In the genomic region with DNA sequence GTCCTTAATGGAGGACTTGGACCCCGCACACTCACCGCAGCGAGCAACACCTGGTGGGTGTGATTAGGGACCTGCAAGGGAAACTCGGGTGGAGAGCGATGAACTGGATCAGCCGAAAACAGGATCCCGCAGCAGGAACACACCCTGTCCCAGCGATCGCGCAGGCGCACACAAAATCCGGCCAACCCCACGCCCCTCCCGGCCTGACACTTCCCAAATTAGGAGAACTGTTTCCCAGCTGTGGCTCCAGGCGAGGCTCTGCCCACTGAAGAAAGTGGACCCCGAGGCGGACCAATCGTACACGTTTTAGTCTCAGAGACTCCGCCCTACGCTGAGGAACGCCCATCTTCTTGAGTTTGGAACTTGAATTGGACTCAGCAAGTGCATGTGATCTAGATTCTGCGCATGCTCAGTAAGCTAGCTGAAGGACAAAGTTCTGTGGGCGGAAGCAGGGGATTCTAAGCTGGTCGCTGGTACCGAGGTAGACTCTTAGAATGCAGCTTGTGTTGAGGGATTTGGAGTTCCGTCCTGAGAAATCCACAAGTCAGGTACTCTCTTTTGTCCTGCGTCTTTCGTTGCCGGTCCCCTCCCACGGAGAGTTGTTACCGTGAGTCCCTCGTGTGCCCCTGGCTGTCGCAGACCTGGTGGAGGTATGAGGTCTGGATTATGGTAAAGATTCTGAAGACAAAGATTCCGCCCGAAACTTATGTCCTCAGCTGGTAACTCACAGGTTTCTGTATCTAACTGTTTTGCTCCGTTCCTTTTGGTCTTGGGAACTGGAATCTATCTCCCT, we compare ENCODE assay signal across 1 mouse cellular context.
A peak's percentile ranks its signal among the peaks of the same experiment; 100 is the strongest.
TF ChIP-seq lines count a peak whose summit lies in the region.

Gene Rsu1, minus strand, starts transcription at position 251 of the 793 bp plus-strand sequence.

TF ChIP-seq in MEL, 35 proteins besides CTCF, POLR2A, EP300 and RAD21 (continued from another document):
- TF ChIP-seq POLR2AphosphoS2 (IDR thresholded peaks at IDR 0.05; ENCODE audit: low read length), result no peak; the same call in none of the 2 replicates
- TF ChIP-seq BHLHE40 (IDR thresholded peaks at IDR 0.05; ENCODE audit: borderline replicate concordance, low read depth, low read length), result no peak
- TF ChIP-seq ZNF384 (IDR thresholded peaks at IDR 0.05; ENCODE audit: low read depth, low read length), result no peak
- TF ChIP-seq KAT2A (conservative IDR thresholded peaks at IDR 0.05; ENCODE audit: low read depth, low read length), result peak; percentile 76
- TF ChIP-seq MYB (IDR thresholded peaks at IDR 0.05; ENCODE audit: low read depth, low read length), result no peak
- TF ChIP-seq NELFE (IDR thresholded peaks at IDR 0.05; ENCODE audit: low read depth, low read length), result peak; percentile 44
- TF ChIP-seq ETS1 (IDR thresholded peaks at IDR 0.05; ENCODE audit: low read depth, low read length), result peak; percentile 45; the same call in 1 of the 2 replicates
- TF ChIP-seq E2F4 (IDR thresholded peaks at IDR 0.05; ENCODE audit: borderline replicate concordance, low read depth, low read length), result no peak
- no peak for TF ChIP-seq TAL1 (IDR thresholded peaks at IDR 0.05; ENCODE audit: low read length)
- TF ChIP-seq SMC3 (IDR thresholded peaks at IDR 0.05; ENCODE audit: low read depth, low read length), result no peak
- TF ChIP-seq RCOR1 (IDR thresholded peaks at IDR 0.05; ENCODE audit: low read depth, low read length), result no peak
- TF ChIP-seq TBP (IDR thresholded peaks at IDR 0.05; ENCODE audit: low read depth, low read length), result peak; percentile 69
- 0 out of 2 replicates have a peak, but pooled peaks have one; percentile 27 for TF ChIP-seq MAZ (IDR thresholded peaks at IDR 0.05; ENCODE audit: low read depth, low read length)
- no peak for TF ChIP-seq JUND (IDR thresholded peaks at IDR 0.05; ENCODE audit: low read depth, low read length)
- no peak for TF ChIP-seq CHD1 (IDR thresholded peaks at IDR 0.05; ENCODE audit: low read depth, low read length)
